Mouse (Mus musculus): ENCODE data around the gene Tbc1d8.

DNA sequence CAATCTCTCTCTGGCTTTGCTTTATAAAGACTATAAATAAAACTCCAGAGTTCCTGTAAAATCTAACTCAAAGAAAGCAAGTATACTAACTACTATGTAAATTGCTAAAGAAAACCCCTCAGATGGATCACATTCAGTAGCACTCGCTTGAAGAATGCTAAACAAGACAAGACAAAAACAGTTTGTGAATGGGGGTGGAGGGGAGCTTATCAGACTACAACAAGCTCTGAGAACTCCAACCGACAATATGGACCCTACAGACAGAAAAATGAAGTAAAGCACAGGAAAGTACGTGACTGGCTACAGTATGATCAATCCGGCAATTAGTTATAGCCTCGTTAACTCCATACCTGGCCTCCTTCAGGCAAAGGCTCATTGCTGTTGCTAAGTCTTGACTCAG lies 18.1 kb downstream of the Tbc1d8 start:
- no peak for TF ChIP-seq POLR2A (IDR thresholded peaks at IDR 0.05; ENCODE audit: extremely low read depth, insufficient read depth, low read length)
- no peak for TF ChIP-seq CTCF (IDR thresholded peaks at IDR 0.05; ENCODE audit: low read depth, low read length)

All from liver, adult 2 months (tissue).